Mouse (Mus musculus): ENCODE measurements around the gene Dhx40. TPM values are rescaled to one million over a fixed set of nuclear protein-coding genes. Genes with fewer than 3 reads are reported as not detected.
"Not testable (repeated sequence)": the region's sequence is repeated elsewhere in the genome, so short reads cannot be mapped to it uniquely, and the experiment has no call there.

Gene Dhx40
- total RNA-seq, 2 experiments from 2014 or later, result 12.4 to 13.6 TPM

DNA sequence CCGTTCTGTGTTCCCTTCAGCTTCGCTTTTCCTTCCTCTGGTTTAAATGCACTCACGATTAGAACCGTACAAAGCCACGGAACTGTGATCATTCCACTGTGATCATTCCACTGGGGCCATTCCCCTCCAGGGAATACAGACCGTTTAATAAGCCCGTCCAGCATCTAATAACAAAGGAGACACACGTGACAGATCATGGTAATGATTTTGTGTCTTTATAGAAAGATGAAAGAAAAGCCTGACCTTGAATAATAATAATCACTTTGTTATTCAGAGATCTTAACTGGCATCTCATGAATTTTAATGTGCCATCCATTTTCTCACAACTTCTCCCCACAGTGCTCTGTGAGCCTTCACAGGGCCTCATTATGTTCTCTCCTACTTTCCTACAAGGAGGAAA is 12.0 kb upstream of the Dhx40 start:
- no peak for DNase-seq (ENCODE audit: low spot score)

GRCm38 (mm10) chr11:86818928-86819327 is 11.4 kb upstream of the Dhx40 start:
- DNase-seq (ENCODE audit: low spot score), result no peak

- not testable (repeated sequence) for DNase-seq (ENCODE audit: low spot score)
Measured at GRCm38 (mm10) chr11:86816288-86816687, 8.7 kb upstream of the Dhx40 start.

- DNase-seq (ENCODE audit: low spot score), result not testable (repeated sequence)
Measured at GRCm38 (mm10) chr11:86814481-86814880, 6.9 kb upstream of the Dhx40 start.

DNA sequence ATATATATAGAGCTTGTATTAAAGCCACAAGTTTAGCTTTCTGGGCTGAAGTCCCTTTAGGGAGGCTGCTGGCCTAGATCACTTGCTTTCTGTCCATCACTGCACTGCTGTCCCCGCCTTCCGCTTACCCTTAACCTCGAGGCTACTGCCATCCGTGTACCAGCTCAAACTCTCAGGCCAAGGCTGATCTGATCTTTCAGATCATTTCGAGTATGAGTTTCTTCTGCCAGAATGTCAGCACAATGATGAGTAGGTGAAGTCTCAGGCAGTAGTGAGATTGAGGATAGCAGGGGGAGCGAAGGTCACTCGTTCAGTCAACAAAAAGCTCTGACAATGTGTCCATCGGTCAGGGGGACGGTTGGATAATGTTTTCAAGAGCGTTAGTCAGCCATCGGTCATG is 5.7 kb upstream of the Dhx40 start:
- not testable (repeated sequence) for DNase-seq (ENCODE audit: low spot score)

GRCm38 (mm10) chr11:86811326-86811630 is 3.7 kb upstream of the Dhx40 start:
- DNase-seq (ENCODE audit: low spot score), result no peak

DNA sequence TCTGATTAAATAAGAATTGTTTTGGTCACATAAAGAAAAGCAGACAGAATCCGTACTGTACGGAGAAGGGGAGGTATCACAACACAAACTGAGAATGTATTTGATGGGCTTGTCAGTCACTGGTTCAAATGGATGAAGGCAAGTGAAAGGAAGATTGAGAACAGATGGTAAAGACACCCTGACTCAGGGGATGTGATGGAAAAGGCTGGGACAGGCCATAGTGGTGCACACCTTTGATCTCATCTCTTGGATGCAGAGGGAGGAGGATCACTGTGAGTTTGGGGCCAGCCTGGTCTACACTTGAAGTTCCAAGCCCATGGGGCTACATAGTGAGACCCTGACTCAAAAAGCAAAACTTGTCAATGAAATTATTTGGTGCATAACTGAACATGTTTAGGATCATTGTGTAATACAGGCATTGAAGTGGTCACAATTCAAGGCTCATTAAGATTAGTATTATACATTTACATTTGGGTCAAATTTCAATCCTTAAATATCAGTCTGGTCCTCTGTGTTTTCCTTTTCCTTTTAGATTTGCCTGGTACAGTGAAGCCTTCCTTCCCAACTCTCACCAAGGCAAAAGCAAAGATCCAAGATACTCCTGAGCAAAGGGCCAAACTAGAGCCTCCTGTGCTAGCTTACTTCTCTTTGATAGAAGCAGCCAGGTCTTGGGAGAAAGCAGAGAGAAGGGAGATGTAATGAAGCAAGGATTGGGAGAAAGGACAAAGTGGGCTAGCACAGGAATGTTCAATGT is 3.2 kb upstream of the Dhx40 start:
- no peak for DNase-seq (ENCODE audit: low spot score)

GRCm38 (mm10) chr11:86809828-86810227 is 2.3 kb upstream of the Dhx40 start:
- no peak for DNase-seq (ENCODE audit: low spot score)

- peak; percentile 17 for DNase-seq (ENCODE audit: low spot score)
Measured at GRCm38 (mm10) chr11:86807001-86807477, 507 bp downstream of the Dhx40 start.

DNA sequence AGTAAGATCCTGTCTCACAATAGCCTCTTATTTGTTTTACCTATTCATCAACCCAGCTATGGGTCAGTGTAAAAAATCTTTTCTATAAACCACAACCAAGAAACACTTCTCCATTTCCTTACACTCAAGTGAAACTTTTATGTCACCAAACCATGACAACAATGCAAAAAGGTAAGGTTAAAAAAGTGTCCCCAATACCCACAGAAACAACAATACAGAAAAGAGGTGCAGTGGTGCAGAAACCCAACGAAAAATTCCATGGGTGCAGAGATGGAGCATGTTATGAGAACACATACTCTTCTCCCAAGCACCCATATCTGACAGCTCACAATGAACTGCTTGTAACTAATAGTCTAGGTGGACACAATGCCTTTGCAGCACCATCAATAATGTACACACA is 13.4 kb downstream of the Dhx40 start:
- DNase-seq (ENCODE audit: low spot score), result no peak

DNA sequence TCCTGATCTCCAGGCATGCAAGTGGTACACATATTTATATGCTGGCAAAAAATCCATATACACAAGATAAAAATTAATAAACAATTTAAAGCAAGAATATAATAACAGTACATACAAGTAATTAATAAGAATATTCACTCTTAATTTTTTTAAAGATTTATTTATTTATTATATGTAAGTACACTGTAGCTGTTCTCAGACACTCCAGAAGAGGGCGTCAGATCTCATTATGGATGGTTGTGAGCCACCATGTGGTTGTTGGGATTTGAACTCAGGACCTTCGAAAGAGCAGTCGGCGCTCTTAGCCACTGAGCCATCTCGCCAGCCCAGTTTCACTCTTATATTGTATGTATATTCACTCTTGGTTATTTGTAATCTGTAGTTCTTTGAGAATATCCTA is 20.1 kb downstream of the Dhx40 start:
- not testable (repeated sequence) for DNase-seq (ENCODE audit: low spot score)

DNA sequence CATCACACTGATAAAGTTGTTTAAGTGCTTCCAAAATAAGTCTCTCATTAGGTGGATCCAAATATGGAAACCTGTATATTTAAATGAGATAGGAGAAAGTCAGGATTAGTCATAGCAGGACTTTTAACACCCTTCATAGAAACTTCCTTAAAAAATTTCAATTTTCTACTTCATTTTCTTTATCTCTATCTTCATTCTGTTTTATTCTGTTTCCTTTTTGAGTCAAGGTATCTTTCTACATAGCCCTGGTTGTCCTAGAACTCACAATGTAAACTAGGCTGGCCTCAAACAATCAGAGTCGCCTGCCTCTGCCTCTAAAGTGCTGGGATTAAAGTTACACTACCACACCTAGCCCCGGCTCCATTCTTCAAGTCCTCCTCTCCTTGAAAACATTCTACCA is 21.8 kb downstream of the Dhx40 start:
- DNase-seq (ENCODE audit: low spot score), result no peak

- DNase-seq (ENCODE audit: low spot score), result peak; percentile 24
Measured at GRCm38 (mm10) chr11:86769884-86770283, 37.7 kb downstream of the Dhx40 start.

DNA sequence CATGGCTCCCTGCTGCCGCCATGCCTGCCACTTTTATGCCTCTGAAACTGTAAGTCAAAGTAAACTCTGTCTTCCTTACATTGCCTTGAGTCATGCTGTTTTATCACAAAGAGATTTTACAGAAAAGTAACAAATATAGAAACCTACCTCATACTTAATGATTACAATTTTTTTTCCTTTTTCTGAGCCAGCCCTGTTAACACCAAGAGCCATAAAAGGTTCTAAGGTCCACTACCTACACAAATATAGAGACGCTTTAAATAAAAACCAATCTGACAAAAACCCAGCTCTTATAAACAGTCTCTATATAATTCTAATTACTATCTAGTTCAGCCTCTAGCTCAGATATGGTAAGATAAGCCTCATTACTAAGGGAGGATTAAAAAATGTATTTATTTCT is 43.0 kb downstream of the Dhx40 start:
- no peak for DNase-seq (ENCODE audit: low spot score)

GRCm38 (mm10) chr11:86763127-86763526 is 44.4 kb downstream of the Dhx40 start:
- DNase-seq (ENCODE audit: low spot score), result not testable (repeated sequence)

DNA sequence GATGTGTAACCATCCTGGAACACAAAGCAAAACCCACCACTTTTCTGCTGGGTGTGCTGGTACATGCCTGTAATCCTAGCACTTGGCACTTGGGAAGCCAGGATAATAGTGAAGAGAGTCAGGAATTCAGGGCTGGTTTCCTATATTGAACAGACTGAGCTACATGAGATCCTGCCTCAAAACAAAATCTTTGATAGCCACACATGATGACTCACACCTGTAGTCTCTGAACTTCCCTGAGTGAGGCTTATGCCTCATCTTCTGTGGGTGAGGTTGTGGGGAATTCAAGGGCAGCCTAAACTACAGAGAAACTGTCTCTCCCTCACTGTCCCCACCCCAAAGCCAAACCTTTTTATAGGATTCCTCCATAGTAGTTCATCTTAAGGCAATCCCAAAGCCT is 47.2 kb downstream of the Dhx40 start:
- DNase-seq (ENCODE audit: low spot score), result no peak

DNA sequence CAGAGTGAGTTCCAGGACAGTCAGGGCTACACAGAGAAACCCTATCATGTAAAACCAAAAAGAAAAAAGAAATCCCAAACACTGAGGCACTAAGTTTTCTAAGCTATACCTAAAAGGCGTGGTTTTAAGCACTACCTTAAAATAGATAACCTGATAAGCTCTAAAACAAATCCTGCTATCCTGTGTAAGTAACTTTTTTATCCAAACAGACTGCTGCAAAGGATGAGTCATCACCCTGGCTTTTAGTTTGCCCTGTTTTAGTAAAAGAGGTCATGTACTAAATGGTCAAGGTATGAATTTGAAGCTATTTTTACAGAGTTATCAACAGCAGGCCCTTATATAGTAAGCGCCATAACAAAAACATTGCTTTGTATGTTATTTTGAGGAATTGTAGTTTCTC is 47.7 kb downstream of the Dhx40 start:
- DNase-seq (ENCODE audit: low spot score), result no peak

- no peak for DNase-seq (ENCODE audit: low spot score)
Measured at GRCm38 (mm10) chr11:86759226-86759625, 48.3 kb downstream of the Dhx40 start.

GRCm38 (mm10) chr11:86758559-86758958 is 49.0 kb downstream of the Dhx40 start:
- DNase-seq (ENCODE audit: low spot score), result no peak

DNA sequence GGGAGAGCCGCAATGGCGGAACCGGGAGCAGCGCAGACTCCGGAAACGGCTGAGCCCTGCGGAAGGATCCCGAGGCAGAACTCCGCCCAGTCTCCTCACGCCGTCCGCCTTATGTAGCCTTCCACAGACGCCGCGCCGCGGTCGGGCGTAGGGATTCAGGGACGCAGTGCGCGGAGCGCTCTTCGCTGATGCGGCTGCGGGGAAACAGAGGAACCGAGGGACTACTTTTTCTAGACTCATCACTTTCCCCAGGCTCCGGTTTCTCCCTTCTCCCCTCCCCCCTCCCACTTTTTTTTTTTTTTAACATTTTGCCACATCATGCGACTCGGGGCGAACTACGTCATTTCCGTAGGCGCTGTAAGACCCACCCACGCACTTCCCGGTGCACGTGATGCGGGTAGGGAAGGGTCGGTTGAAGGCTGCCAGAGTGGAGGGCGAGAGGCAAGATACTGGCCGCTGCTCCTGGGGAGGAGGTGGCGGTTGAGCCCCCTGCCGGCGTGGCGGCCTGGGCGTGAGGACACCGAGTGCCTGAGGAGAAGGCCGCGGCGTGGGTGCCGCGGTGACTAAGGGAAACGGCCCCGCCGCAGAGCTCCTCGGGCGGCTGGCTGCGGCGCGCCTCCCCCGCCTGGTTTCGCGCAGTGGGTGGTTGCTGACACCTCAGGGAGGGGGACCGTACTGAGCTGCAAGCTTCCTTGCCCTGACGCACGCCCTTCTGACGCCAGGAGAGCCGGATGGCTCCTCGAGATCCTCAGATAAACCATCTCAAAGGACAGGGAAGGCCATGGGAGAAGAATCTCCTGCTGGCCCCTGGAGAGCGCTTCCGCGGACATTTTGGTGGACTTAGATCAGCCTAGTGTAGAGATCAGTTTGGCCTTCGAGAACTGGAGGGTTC is 49.8 kb downstream of the Dhx40 start, which contains the start of gene Cltc:
Gene Cltc (minus strand): TSS at position 86 of the 892 bp plus-strand sequence.
- peak; percentile 97 for DNase-seq (ENCODE audit: low spot score)

- no peak for DNase-seq (ENCODE audit: low spot score)
Measured at GRCm38 (mm10) chr11:86757142-86757479, 50.4 kb downstream of the Dhx40 start.
